Mouse (Mus musculus) heart, postnatal 0 days (tissue): Measurements from ENCODE around the gene Naa38.

Experiments
- CTCF ChIP-seq: IDR thresholded peaks from 2 replicates; pipeline ENCODE4 v1.5.1; 2016; ENCODE audit warnings: antibody characterized with exemption, control low read depth, low read depth
- EP300 ChIP-seq: IDR thresholded peaks from 2 replicates; pipeline ENCODE4 v1.6.1; 2016; ENCODE audit warnings: antibody characterized with exemption, low read depth

- TF ChIP-seq CTCF (no peak), EP300 (no peak)
Observed at GRCm38 (mm10) chr11:69364910-69365309, 30.4 kb upstream of the Naa38 start.
